Mouse (Mus musculus) ES-CJ7 (cell line): ENCODE measurements around the gene Amd1.

ENCODE experiments used
- DNase-seq: peaks from one replicate; pipeline ENCODE4 v3.0.0; 2011; ENCODE audit warnings: low read depth, low spot score

Amd1 gene

DNA sequence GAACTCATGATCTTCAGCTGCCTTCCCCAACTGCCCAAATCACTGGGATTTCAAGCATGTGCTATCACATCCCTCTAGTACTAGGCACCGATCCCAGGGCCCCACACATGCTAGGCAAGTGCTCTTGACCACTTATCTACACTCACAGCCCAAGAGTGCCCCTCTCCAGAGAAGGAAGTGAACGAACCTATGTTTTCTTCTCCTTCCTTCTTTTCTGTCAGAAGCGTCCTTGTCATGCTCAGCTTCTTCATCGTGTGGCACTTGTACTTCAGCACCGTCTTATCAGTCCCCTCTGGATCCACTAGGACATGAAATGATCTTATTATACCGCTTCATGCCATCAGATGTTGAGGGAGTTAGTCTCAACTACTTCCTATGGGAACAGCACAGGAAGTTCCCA is 51.0 kb downstream of the Amd1 start:
- no peak for DNase-seq

DNA sequence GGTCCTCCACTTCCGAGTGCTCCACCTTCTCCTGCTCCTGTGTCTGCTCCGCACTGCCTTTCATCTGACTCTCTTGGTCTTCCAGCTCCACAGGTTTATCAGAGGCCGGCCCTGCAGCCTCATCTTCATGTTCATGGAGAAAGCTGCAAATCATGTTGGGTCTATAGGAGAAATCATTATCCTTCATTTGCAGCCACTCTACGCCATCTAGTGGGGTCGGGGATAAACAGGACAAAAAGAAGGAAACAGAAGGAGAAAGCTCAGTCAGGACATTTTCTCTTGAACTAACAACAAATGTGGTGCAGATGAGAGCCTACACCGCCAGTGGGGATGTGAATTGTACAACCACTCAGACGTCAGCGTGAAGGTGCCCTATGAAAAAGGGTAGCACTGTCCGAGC is 52.4 kb downstream of the Amd1 start:
- DNase-seq, result peak; percentile 27

GRCm38 (mm10) chr10:40247166-40247716 is 54.7 kb downstream of the Amd1 start:
- no peak for DNase-seq

DNA sequence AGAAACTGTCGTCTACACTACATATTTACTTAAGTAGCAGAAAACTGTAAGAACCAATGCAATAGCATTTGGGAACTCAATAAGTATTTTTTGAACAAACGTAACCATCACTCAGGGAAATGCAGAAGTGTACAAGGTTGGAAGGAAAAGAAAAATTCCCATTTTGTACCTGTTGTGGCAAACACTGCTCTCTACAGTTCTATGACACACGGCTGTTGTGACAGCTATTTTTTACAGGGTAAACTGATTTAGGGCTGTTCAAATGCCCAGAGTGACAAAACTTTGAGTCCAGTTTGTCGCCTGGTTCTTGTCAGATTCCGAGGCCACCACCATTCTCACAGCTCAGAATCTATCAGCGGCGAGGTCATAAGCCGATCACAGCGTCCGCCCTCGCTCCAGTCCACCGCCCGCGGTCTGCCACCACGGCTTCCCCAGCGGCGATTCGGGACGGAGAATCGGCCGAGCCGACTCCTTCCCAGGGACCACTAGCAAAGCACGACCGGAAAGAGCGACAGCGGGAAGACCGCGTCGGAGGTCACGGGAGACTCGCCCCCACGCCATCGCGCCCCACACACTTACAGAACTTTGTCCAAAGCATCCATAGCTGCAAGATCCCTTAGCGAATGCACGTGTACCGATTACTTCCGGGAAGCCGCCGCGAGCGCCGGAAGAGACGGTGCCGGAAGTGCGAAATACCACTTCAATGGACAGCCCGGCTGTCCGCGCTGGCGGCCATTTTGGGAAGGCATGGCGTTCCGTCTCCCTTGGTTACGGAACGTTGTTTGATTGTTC is 55.4 kb downstream of the Amd1 start, which contains the start of gene Rpf2:
Rpf2 (minus strand) TSS at position 663 of the 792 bp plus-strand sequence.
- DNase-seq, result peak; percentile 87

DNA sequence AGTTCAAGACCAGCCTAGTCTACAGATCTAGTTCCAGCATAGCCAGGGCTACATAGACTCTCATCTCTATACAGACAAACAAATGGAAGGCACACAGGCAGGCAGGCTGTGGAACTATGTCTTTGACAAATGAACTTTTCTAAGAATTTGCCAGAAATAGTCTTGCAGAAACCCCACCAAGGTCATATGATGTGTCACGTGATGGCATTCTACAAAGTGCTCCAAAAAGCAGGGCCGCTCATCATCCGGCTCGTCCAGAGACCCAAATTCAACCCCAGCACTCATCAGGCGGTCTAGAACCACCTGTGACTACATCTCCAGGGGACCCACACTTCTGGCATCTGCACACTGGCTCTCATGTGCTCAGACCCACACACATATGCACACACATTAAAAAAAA is 64.2 kb downstream of the Amd1 start:
- no peak for DNase-seq
